Mouse (Mus musculus) gastrocnemius, adult 18-20 months (tissue): ENCODE measurements around the gene Trp53i11. TPM values are rescaled to one million over a fixed set of nuclear protein-coding genes. Genes with fewer than 3 reads are reported as not detected.
A peak's percentile ranks its signal among the peaks of the same experiment; 100 is the strongest.

Experiments
- DNase-seq: peaks from one replicate; pipeline ENCODE4 v3.0.0; 2021; ENCODE audit warnings: low spot score
- total RNA-seq, 2 experiments: library from RNA; stranded (reverse); gene quantifications; 2 replicates each; pipeline ENCODE4 v1.2.3; 2021

Gene Trp53i11
- total RNA-seq, 2 experiments from 2014 or later, result 3.9 to 4.5 TPM

DNA sequence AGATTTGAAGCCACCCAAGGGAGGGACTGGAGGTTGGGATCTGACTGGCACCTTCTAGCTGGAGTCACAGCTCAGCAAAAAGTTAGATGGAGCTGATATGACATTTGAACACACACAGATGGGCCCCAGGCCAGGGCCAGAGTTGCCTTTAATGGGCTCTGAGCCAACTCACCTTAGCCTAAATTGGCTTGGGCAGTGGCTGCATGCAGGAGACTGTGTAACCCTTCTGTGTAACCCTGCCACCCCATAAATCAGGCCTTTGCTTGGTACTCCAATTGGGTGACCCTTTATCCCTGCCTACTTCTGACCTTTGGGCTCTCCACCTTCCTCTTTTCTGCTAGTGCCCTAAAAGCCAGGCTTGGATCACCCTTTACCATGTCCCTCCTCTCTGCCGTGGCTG, 49.7 kb downstream of the Trp53i11 start:
- DNase-seq, result no peak

GRCm38 (mm10) chr2:93238864-93239263, 51.5 kb downstream of the Trp53i11 start:
- no peak for DNase-seq

DNA sequence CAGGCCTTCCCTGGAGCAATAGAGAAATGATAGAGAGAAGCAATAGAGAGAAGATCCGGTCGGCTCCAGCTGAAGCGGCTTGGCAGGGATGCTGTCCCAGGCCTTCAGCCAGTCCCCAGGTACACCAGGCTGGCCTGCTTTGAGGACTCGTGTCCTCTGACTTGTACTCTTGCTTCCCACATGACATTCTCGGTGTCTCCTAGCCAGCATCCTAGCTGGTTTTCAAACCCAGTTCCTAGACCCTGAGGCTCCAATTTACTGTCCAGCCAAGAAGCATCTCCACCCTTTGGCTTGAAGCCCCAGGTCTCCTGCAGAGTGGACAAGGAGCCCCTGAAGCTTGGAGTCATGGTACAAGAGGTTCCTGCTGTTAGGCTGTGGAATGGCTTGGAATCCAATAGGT, 54.8 kb downstream of the Trp53i11 start:
- peak; percentile 55 for DNase-seq

GRCm38 (mm10) chr2:93243439-93244089, 56.2 kb downstream of the Trp53i11 start:
- DNase-seq, result no peak

DNA sequence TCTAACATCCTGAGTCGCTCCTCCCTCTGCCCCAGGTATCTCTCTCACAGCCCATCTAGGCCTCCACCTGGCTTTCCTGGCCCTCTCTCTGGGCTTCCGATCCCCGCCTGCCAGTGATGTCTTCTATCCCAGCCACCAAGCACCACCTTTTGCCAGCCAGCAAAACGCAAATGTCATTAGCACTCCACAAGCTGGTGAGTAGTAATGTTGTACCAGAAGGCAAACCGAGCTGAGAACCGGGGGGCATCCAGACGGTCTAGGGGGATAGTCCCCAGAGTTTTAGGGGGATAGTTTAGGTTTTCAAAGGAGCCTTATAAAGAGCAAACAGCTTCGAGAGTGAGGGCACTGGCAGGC, 56.7 kb downstream of the Trp53i11 start:
- no peak for DNase-seq

DNA sequence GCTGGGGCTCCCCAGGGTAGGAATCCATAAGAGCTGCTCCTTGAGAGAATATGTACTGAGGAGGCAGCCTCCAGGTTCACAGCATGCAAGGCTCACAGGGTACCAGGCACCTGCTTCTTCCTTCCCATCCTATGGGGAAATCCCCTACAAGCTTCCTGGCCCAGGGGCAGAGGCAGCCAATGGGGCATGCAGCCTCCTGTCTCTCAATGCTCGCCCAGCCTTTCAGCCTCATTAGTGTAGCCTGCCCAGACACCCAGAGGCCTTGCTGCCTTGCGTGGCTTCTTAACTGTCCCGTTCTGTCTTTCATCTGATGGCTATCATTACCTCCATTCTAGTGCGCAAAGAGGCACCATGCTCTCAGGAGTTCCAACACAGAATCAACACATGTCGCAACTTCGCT, 61.7 kb downstream of the Trp53i11 start:
- DNase-seq, result no peak

GRCm38 (mm10) chr2:93250611-93251010, 63.3 kb downstream of the Trp53i11 start:
- no peak for DNase-seq

Other genes with a start within 250 kb of the Trp53i11 start
- under 1 TPM; 0.39 to 0.90 TPM for gene Prdm11, start 141.4 kb upstream of the Trp53i11 start, total RNA-seq
- 1 to 10 TPM; 1.1 to 1.6 TPM for gene Tspan18, start 147.0 kb downstream of the Trp53i11 start, total RNA-seq